In the genomic region with DNA sequence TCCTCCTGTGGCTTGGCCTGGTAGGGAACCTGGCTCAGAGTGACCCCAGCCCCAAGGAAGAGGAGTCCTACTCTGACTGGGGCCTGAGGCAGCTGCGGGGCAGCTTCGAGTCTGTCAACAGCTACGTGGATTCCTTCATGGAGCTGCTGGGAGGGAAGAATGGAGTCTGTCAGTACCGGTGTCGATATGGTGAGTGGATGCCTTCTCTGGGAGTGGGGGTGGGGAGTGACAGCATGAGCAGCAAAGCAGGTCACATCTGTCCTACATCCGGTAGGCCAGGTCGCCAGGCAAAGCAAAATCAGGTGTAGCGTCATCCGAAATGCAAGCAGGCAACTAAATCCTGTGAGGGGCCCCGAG, we compare ENCODE assay signal across 22 mouse cellular contexts. TPM values are rescaled to one million over a fixed set of nuclear protein-coding genes. Genes with fewer than 3 reads are reported as not detected.
DNase-seq lines count a peak whose midpoint lies in the region; ATAC-seq lines count a peak whose summit lies in the region.
"Had no signal": no experiment of that assay in that cellular context is flagged by ENCODE, and none has a peak within 500 bp of the region (broad histone marks: within the 10 kb centered on the region; RNA-seq: fewer than 3 reads in every experiment).

No protein-coding gene starts in this region.

- H3K27me3 ChIP-seq in heart, embryonic 14.5 days (ENCODE audit: control insufficient read depth, insufficient read depth, low read length): no peaks in the 10 kb centered on the region
- no peaks in the 10 kb centered on the region for H3K27me3 ChIP-seq in embryonic facial prominence, embryonic 10.5 days (replicated peaks; ENCODE audit: low read depth, poor library complexity, severe bottlenecking)
- no peaks in the 10 kb centered on the region for H3K27me3 ChIP-seq in intestine, embryonic 16.5 days (replicated peaks; ENCODE audit: control insufficient read depth, insufficient read depth, low read length)
- H3K27me3 ChIP-seq: embryonic facial prominence, embryonic 15.5 days; forebrain, embryonic 15.5 days; hindbrain, embryonic 12.5 days; lung, embryonic 15.5 days; midbrain, embryonic 13.5 days had no signal

- ATAC-seq in heart, embryonic 14.5 days (ENCODE audit: insufficient number of reproducible peaks, insufficient read depth, low FRiP score, low read depth): no peak
- peak; percentile 66 for ATAC-seq in intestine, embryonic 16.5 days
- ATAC-seq: forebrain, embryonic 15.5 days; midbrain, embryonic 13.5 days had no signal

- no peaks in the 10 kb centered on the region for H3K36me3 ChIP-seq in heart, embryonic 14.5 days (ENCODE audit: control insufficient read depth, insufficient read depth, low read length)
- no peaks in the 10 kb centered on the region for H3K36me3 ChIP-seq in embryonic facial prominence, embryonic 10.5 days (replicated peaks)
- no peaks in the 10 kb centered on the region for H3K36me3 ChIP-seq in intestine, embryonic 16.5 days (ENCODE audit: control insufficient read depth, insufficient read depth, low read length)
- H3K36me3 ChIP-seq: embryonic facial prominence, embryonic 15.5 days; forebrain, embryonic 15.5 days; hindbrain, embryonic 12.5 days; limb, embryonic 10.5 days; lung, embryonic 15.5 days; midbrain, embryonic 13.5 days had no signal

- H3K4me1 ChIP-seq in heart, embryonic 14.5 days (ENCODE audit: control insufficient read depth in 2 of 2, insufficient read depth in 2 of 2, low read length in 2 of 2): peaks cover 14 to 15% of the 10 kb centered on the region in 2 experiments
- H3K4me1 ChIP-seq in embryonic facial prominence, embryonic 10.5 days: peaks cover 16% of the 10 kb centered on the region
- no peaks in the 10 kb centered on the region for H3K4me1 ChIP-seq in intestine, embryonic 16.5 days (ENCODE audit: control insufficient read depth, insufficient read depth, low read length)
- H3K4me1 ChIP-seq: embryonic facial prominence, embryonic 15.5 days; forebrain, embryonic 15.5 days; lung, embryonic 15.5 days; midbrain, embryonic 13.5 days had no signal

- H3K4me2 ChIP-seq in heart, embryonic 14.5 days (ENCODE audit: low read length): peak overlapping the region; percentile 58
- peak overlapping the region; percentile 45 for H3K4me2 ChIP-seq in intestine, embryonic 16.5 days (ENCODE audit: low read depth, low read length)
- H3K4me2 ChIP-seq: embryonic facial prominence, embryonic 15.5 days; forebrain, embryonic 15.5 days; hindbrain, embryonic 12.5 days; lung, embryonic 15.5 days; midbrain, embryonic 13.5 days had no signal

- no peak for DNase-seq in heart, postnatal 25 days (ENCODE audit: low spot score)
- DNase-seq in embryonic facial prominence, embryonic 10.5 days (ENCODE audit: low spot score): no peak
- peak; percentile 18 for DNase-seq in retina, postnatal 1 day
- no peak for DNase-seq in layer of hippocampus, adult 9-10 months (ENCODE audit: low spot score)
- DNase-seq in frontal cortex, postnatal 25 days (ENCODE audit: low spot score in 2 of 2): no peak
- DNase-seq: adrenal gland, adult 8-10 months; cerebellum, adult 8-10 months; gastrocnemius, adult 2 months; kidney, adult 11 months; kidney, postnatal 25 days; right cerebral cortex, postnatal 25 days had no signal

- no peaks in the 10 kb centered on the region for H3K9me3 ChIP-seq in heart, embryonic 14.5 days (ENCODE audit: control insufficient read depth, low read length)
- H3K9me3 ChIP-seq in embryonic facial prominence, embryonic 10.5 days: no peaks in the 10 kb centered on the region
- no peaks in the 10 kb centered on the region for H3K9me3 ChIP-seq in intestine, embryonic 16.5 days (ENCODE audit: control insufficient read depth, low read length)
- H3K9me3 ChIP-seq: embryonic facial prominence, embryonic 15.5 days; forebrain, embryonic 15.5 days; hindbrain, embryonic 12.5 days; limb, embryonic 10.5 days; lung, embryonic 15.5 days had no signal

- intact Hi-C loops in heart, postnatal 25 days (cut with DNase I): no loop called here

- peak overlapping the region; percentile 55; the same call in 1 of the 2 replicates for H3K9ac ChIP-seq in heart, embryonic 14.5 days (ENCODE audit: low read length)
- H3K9ac ChIP-seq in intestine, embryonic 16.5 days (ENCODE audit: low read depth, low read length): peak overlapping the region; percentile 70
- H3K9ac ChIP-seq: embryonic facial prominence, embryonic 15.5 days; forebrain, embryonic 15.5 days; hindbrain, embryonic 12.5 days; lung, embryonic 15.5 days; midbrain, embryonic 13.5 days had no signal

- no peak overlapping the region for H3K27ac ChIP-seq in heart, embryonic 14.5 days (replicated peaks in 1 of 2; ENCODE audit: control insufficient read depth in 1 of 2, insufficient read depth in 1 of 2, low read depth in 2 of 2, low read length in 2 of 2)
- H3K27ac ChIP-seq in embryonic facial prominence, embryonic 10.5 days (replicated peaks): peak overlapping the region; percentile 31
- H3K27ac ChIP-seq in intestine, embryonic 16.5 days (ENCODE audit: low read length): peak overlapping the region; percentile 85
- H3K27ac ChIP-seq: embryonic facial prominence, embryonic 15.5 days; forebrain, embryonic 15.5 days; gastrocnemius, adult 2 months; hindbrain, embryonic 12.5 days; limb, embryonic 10.5 days; lung, embryonic 15.5 days; midbrain, embryonic 13.5 days had no signal

- H3K4me3 ChIP-seq in heart, embryonic 14.5 days (ENCODE audit: control insufficient read depth in 1 of 2, insufficient read depth in 1 of 2, low read depth in 1 of 2, low read length in 2 of 2): no peak overlapping the region
- no peak overlapping the region for H3K4me3 ChIP-seq in embryonic facial prominence, embryonic 10.5 days
- peak overlapping the region; percentile 48 for H3K4me3 ChIP-seq in intestine, embryonic 16.5 days (ENCODE audit: low read length)
- H3K4me3 ChIP-seq: embryonic facial prominence, embryonic 15.5 days; forebrain, embryonic 15.5 days; gastrocnemius, adult 2 months; hindbrain, embryonic 12.5 days; limb, embryonic 10.5 days; lung, embryonic 15.5 days; midbrain, embryonic 13.5 days had no signal

- 26% methylated on average over 10 of the region's 10 CpGs for WGBS in heart, embryonic 14.5 days
- WGBS in embryonic facial prominence, embryonic 10.5 days: 68% methylated on average over 10 of the region's 10 CpGs
- 57% methylated on average over 10 of the region's 10 CpGs for WGBS in intestine, embryonic 16.5 days

RNA-seq across cellular contexts. Expression of a gene that starts 0.3 kb away (rescaled TPM):
- 0.50 and 0.55 TPM in 2 replicates for polyA plus RNA-seq in heart, embryonic 14.5 days (2014; fragmentation: Nextera tagmentation; extraction: Ambion mirVana)
- total RNA-seq in heart, postnatal 25 days (2021): not detected
- not detected in 2 replicates for polyA plus RNA-seq in embryonic facial prominence, embryonic 10.5 days (2016; fragmentation: Nextera tagmentation; extraction: Ambion mirVana)
- polyA plus RNA-seq in intestine, embryonic 16.5 days (2015; fragmentation: Nextera tagmentation; extraction: Ambion mirVana): 62.2 and 69.1 TPM in 2 replicates
- total RNA-seq: adrenal gland, adult 8-10 months; gastrocnemius, adult 2 months; MEL had no signal
- polyA plus RNA-seq: cortical plate, adult 2 months; forebrain, embryonic 15.5 days; hindbrain, embryonic 12.5 days; limb, embryonic 10.5 days; midbrain, embryonic 13.5 days; thymus, postnatal 0 days had no signal

RNA-seq across cellular contexts. Expression of a gene that starts 8.3 kb away (rescaled TPM):
- 7.6 and 11.6 TPM in 2 replicates for polyA plus RNA-seq in heart, embryonic 14.5 days (2014; fragmentation: Nextera tagmentation; extraction: Ambion mirVana)
- 100 to 1,000 TPM; 130 to 168 TPM for total RNA-seq in heart, postnatal 25 days (2021)
- polyA plus RNA-seq in embryonic facial prominence, embryonic 10.5 days (2016; fragmentation: Nextera tagmentation; extraction: Ambion mirVana): 6.0 and 12.1 TPM in 2 replicates
- polyA plus RNA-seq in intestine, embryonic 16.5 days (2015; fragmentation: Nextera tagmentation; extraction: Ambion mirVana): not detected in 2 replicates
- polyA plus RNA-seq: embryonic facial prominence, embryonic 15.5 days; forebrain, embryonic 15.5 days; hindbrain, embryonic 12.5 days had no signal

RNA-seq across cellular contexts. Expression of a gene that starts 37.8 kb away (rescaled TPM):
- polyA plus RNA-seq in heart, embryonic 14.5 days (2014; fragmentation: Nextera tagmentation; extraction: Ambion mirVana): 4.7 and 5.6 TPM in 2 replicates
- not detected for total RNA-seq in heart, postnatal 25 days (2021)
- 0.64 and 0.82 TPM in 2 replicates for polyA plus RNA-seq in embryonic facial prominence, embryonic 10.5 days (2016; fragmentation: Nextera tagmentation; extraction: Ambion mirVana)
- polyA plus RNA-seq in intestine, embryonic 16.5 days (2015; fragmentation: Nextera tagmentation; extraction: Ambion mirVana): 2.1 and 2.3 TPM in 2 replicates
- total RNA-seq: MEL had no signal

Comparison
In these comparisons a context has a peak if more than half of its experiments do, and no peak if none do; other contexts are left out.
1. H3K27ac ChIP-seq: peak in embryonic facial prominence, embryonic 10.5 days (single experiment) and intestine, embryonic 16.5 days (single experiment); none in heart, embryonic 14.5 days (0 of 2).
2. RNA of a gene that starts 0.3 kb away (polyA plus RNA-seq): 62.2 to 69.1 TPM in intestine, embryonic 16.5 days; 0.50 to 0.55 TPM in heart, embryonic 14.5 days and not detected in embryonic facial prominence, embryonic 10.5 days; every median in the first group is over 10 times any median in the second.